Mouse (Mus musculus): ENCODE measurements around the gene Mef2a. TPM values are rescaled to one million over a fixed set of nuclear protein-coding genes. Genes with fewer than 3 reads are reported as not detected.

Mef2a gene
- total RNA-seq, 2 experiments from 2014 or later, result 146 to 147 TPM

DNA sequence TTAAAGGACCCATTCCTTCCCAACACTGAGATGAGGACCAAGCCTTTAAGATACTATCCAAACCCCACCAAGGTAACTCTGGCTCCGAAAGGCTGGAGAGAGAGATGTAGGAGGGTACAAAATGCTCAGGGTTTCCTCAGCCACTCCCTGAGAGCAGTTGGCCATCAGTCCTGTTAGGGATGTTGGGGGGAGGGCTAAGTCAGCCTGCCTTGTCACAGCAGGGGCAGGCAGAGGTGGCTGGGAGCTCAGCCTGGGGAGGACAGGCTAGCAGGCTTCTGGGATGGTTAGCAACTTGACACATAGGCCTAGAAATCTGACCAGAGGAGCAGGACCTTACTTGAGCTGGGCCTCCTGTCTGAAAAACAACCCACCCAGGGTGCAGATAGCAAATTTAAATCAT, 145.1 kb downstream of the Mef2a start:
- intact Hi-C loops (cut with DNase I), result no loop called here
- DNase-seq (ENCODE audit: extremely low spot score in 1 of 2, low spot score in 2 of 2), result no peak

DNA sequence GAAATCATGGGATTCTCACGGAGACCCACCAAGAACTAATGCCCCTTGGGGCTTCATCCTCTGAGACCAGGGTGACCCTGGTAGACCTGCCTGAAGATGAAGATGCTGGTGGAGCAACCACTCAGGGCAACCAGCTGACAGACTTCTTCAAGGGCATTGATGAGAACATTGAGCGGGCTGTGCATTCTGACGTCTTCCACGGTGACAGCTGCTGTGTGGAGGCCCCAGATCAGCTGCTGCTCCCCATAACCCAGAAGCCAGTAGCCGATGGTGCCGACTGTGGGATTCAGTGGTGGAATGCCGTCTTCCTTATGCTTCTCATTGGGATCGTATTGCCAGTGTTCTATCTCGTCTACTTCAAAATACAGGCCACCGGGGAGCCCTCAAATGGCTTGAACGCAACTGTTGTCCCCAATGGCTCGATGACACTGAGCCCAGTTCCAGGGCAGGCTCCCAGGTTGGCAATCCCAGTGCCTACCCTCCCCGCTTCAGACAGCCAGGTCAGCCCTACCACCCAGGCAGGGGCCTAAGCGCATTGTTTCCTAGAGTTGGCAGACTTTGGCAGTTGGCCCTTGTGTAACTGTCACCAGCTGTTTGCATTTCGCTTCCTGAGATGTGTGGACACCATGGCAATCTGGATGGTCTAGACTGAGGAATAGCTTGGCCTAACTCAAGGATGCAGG, 146.6 kb downstream of the Mef2a start:
- DNase-seq (ENCODE audit: extremely low spot score in 1 of 2, low spot score in 2 of 2), result no peak
- intact Hi-C loops (cut with DNase I), result no loop called here

DNA sequence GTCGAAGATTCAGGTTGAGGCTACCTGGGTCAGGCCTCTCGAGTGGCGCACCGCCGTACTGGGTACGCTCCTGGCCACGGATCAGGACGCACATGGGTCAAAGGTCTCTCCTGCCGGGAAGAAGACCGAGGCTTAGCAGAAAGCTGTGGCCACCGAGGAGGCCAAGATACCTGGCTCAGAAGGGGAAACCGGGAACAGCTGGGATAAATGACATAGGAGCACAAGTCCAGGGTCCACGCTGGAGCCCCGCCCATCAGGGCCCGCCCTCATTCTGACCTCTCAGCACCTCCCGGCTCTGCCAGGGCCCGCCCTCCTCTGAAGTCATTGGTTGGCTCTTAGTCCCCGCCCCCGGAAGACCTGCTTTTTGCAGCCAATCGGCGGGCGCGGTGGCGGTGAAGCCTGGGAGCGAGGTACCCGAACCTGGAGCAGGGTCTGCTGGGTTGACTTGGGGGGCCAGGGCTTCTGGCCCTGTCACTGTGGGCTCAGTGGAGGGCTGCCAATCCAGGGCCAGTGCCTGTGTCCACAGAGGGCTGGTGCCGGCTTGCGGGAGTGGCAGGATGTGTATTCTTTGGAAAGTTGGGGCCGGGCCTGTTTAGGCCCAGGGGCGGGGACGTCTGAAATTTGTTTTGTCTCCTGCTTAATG, 150.3 kb downstream of the Mef2a start, which contains the start of gene Lysmd4:
Lysmd4 (plus strand) TSS at position 325 of the 643 bp plus-strand sequence.
- intact Hi-C loops (cut with DNase I), result no loop called here
- peak; percentile 94 to 98 for DNase-seq (ENCODE audit: extremely low spot score in 1 of 2, low spot score in 2 of 2)

DNA sequence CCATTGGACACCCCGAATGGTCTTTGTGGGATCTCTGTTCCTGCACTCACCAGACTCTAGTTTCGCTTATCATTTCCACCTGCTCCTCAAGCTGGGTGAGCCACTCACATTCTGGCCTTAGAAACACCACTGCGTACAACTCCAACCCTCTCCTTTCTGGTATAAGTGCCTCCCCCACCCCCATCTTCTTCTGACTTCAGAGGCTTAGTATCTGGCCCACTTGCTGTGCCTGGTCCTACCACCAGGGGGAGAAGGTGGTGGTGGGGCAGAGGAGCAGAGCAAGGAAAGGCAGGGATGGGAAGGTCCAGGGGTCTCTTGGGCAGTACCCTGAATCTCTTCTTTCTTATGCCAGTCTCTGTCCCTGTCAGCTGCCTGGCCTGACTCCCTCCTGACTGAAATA, 155.6 kb downstream of the Mef2a start:
- intact Hi-C loops (cut with DNase I), result no loop called here
- peak in 1 of 2 experiments; percentile 75 for DNase-seq (ENCODE audit: extremely low spot score in 1 of 2, low spot score in 2 of 2)

DNA sequence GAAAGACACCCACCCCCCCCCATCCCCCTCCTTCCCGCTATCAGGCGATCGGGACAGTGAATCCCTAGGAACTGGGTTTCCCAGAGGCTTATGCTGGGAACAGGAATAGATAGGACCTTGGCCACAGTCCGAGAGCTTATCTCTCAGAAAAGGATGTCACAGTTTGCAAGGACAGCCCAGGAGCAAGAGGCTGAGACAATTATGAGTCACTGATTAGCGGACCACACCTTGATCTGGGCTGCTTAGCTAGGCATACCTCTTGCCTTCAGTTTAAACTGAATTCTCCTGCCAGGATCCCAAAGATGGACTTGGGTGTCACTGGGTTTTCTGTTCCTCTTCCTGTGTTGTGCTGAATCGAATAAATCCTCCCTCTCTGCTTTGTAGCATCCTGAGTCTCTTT, 156.3 kb downstream of the Mef2a start:
- intact Hi-C loops (cut with DNase I), result no loop called here

DNA sequence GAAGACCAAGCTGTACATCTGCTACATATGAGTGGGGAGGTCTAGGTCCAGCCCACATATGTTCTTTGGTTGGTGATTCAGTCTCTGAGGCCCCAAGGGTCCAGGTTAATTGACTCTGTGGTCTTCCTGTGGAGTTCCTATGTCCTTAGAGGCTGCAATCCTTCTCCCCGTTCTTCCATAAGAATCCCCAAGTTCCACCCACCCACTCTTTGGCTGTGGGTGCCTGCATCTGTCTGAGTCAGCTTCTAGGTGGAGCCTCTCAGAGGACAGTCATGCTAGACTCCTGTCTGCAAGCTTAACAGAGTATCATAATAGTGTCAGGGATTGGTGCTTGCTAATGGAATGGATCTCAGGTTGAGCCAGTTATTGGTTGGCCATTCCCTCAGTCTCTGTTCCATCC, 159.1 kb downstream of the Mef2a start:
- DNase-seq (ENCODE audit: extremely low spot score in 1 of 2, low spot score in 2 of 2), result no peak
- intact Hi-C loops (cut with DNase I), result no loop called here

More for the DNA sequence above, 156.3 kb downstream of the Mef2a start:
- DNase-seq (ENCODE audit: extremely low spot score in 1 of 2, low spot score in 2 of 2), result no peak

DNA sequence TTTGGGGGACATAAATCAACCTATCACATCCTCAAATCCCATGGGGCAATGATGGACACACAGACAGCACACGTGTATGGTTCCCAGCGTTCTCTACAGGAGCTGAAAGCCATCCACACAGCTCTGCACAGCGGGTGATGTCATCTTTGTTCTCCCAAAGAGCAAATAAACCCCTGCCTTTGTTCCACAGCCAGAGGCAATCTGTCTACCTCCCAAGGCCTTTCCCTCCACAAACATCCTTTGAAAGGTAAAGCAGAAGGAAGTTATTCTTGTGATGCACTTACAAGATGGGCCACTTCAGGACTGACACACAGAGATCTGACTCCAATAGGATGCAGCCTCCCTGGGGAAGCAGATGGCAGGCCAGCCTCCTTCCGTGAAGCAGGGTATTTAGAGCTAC, 160.7 kb downstream of the Mef2a start:
- intact Hi-C loops (cut with DNase I), result no loop called here
- DNase-seq (ENCODE audit: extremely low spot score in 1 of 2, low spot score in 2 of 2), result no peak

DNA sequence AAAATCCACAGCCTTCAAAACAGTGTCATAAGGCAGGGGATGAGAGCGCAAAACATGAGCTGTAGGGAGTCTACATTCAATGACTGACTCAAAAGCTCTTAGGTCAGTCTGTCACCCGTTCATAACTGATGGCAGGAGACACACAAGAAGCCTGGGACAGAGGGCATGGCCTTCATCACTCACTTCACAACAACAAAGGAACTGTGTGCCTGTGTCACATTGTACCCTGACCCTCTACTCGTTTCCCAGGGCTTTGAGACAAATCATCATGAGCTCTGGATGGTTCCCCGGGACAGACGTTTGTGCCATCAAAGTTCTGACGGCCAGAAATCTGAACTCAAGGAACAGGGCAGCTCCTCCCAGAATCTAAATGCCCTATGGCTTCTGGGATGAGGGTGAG, 161.3 kb downstream of the Mef2a start:
- intact Hi-C loops (cut with DNase I), result no loop called here
- DNase-seq (ENCODE audit: extremely low spot score in 1 of 2, low spot score in 2 of 2), result no peak

DNA sequence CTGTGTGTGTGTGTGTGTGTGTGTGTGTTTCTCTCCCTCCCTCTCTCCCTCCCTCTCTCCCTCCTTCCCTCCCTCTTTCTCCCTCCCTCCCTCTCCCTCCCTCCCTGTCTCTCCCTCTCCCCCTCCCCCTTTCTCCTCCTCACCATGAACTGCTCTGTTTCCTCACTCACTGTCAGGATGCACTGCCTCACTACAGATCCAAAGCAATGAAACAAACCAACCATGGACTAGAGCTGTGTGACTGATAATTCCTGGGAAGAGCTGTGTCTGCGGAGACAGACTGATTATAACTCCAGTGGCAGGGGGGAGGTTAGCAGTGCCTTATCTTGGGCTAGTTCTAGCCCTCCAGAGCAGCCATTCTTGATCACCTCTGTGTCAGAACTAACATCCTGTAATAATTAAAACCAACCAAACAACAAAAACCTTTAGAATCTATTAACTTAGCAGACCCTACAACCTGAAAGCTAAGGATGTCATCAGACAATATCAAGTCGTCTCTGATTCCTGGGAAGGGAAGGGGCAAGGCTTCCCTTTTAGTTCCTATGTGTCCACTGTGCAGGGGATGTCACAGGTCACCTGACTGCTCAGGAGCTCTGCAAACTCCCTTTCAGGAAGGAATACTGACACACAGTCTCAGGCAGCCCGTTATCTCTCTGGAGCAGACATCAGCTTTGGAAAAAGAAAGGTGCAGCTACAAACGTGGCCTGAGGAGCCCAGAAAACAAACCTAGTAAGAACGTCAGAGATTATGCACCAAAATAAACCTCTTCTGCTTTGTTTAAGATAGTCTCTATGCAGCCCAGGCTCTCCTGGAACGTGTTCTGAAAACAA, 162.4 kb downstream of the Mef2a start:
- intact Hi-C loops (cut with DNase I), result no loop called here
- no peak for DNase-seq (ENCODE audit: extremely low spot score in 1 of 2, low spot score in 2 of 2)

DNA sequence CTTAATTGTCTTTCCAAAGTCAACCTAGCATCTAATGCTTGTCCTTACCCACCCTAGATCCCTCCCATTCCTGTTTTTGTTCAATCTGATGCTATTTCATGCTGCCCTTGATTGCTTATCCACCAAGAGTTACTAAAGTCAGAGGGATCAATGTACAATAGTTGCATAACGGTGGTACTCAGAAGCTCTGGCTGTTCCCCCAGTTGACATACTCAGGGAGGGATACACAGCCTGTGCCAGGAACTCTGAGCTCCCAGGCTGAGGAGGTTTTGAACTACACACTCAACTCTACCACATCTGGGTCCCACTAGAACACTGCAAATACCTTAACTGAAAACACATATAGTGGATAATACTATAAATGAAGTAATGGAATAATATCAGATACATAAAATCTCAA, 164.3 kb downstream of the Mef2a start:
- no peak for DNase-seq (ENCODE audit: extremely low spot score in 1 of 2, low spot score in 2 of 2)
- intact Hi-C loops (cut with DNase I), result no loop called here

DNA sequence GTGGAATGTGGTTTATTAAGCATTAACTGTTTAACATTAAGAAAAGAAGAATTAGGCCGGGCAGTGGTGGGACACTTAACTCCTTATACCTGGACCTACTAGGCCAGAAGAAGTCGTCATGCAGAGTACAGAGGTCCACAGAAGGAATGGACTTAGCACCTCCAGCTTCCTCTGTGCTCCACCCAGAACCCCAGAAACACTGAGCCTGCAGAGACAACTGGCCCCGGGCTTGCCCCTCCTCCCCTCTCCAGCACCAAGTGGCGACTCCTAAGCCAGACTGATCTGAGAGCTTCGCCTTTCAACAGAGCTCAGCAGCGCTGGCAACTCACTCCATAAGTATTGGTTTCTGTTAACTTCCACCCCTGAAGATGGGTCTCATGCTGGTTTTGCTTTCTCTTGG, 165.0 kb downstream of the Mef2a start:
- intact Hi-C loops (cut with DNase I), result no loop called here
- no peak for DNase-seq (ENCODE audit: extremely low spot score in 1 of 2, low spot score in 2 of 2)

DNA sequence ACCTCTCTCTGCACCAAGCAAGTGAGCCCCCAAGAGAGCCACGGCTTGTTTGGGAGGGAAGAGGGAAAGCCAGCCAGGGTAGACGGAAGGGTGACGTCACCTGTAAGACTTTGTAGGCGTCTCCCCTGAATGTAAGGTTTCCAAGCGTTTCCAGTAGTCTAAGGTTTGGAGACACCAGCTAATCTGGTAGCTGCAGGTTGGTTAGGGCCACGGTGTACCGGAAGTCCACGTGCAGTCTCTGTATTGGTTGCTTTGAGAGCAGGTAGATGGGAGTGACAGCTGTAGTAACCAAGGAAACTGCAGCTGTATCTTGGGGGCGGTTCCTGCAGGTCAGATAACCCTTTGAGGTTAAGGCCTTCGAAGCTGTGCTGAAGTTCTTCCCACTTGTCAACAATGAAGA, 166.2 kb downstream of the Mef2a start:
- DNase-seq (ENCODE audit: extremely low spot score in 1 of 2, low spot score in 2 of 2), result no peak
- intact Hi-C loops (cut with DNase I), result no loop called here

DNA sequence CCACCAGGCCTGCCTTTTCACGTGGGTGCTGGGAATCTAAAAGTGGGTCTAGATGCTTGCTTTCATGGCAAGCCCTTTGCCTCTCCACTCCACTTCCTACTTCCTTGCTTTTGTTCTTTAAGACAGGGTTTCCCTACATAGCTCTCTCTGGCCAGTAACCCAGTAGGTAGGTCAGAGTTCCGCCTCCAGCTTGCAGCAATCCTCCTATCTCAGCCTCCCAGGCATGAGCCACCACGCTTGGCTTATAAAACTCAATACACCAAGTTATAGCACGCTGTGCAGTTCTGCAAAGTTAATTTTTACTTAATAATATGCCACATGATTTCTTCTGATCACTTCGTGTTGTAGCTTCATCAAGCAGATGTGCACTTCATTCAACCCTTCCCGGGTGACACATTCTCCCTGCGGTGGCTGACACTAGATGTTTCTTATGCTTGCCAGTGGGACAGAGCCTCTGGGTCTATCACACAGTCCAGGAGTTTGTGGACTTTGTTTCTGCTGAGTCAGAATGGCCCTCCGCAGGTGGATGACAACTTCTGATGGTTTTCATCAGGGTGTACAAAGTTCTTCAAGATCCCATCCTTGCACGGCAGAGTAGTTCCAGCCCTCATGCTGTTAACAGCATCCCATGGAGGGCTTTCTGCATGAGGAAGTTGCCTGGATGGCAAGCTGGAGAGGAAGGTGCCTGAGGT, 166.8 kb downstream of the Mef2a start:
- DNase-seq (ENCODE audit: extremely low spot score in 1 of 2, low spot score in 2 of 2), result no peak
- intact Hi-C loops (cut with DNase I), result no loop called here

DNA sequence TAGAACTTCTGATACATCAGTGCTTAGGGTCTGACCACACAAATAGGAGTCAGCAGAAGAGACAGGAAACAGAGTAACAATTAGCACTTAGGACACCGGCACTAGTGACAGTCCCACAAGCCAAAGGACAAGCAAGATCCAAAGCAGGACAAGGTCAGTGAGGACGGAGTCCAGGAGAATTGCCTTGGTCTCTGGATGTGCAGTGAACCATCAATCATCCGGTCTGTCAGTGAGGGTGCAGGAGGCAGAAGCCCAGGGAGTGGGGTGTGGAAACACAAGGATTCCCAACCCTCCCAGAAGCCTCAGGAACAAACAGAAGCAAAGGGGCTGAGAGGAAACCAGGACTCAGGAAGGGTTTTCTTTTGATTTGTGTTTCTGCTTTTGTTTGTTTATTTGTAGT, 169.0 kb downstream of the Mef2a start:
- intact Hi-C loops (cut with DNase I), result no loop called here
- no peak for DNase-seq (ENCODE audit: extremely low spot score in 1 of 2, low spot score in 2 of 2)

DNA sequence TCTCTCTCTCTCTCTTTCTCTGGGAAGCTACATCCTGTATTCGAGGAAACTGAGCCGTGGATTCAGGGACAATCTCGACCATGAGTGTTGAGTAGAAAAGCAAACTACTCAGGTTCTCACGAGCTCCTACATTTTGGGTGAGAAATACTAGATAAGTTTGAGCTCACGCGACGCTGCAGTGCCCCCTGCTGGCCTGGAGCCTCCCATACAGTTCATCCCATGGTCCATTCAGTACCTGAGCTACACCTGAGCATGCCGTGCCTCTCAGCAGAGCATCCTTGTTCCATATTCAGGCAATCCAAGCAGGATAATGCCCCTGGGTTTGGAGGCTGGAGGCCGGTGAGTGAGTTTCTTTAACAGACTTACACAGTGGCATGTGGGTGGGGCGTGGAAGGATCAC, 173.2 kb downstream of the Mef2a start:
- peak in 1 of 2 experiments; percentile 67 for DNase-seq (ENCODE audit: extremely low spot score in 1 of 2, low spot score in 2 of 2)
- intact Hi-C loops (cut with DNase I), result loop anchor here (5.0 kb wide), 1 partner anchor 357 kb away; no protein-coding TSS in a partner anchor

DNA sequence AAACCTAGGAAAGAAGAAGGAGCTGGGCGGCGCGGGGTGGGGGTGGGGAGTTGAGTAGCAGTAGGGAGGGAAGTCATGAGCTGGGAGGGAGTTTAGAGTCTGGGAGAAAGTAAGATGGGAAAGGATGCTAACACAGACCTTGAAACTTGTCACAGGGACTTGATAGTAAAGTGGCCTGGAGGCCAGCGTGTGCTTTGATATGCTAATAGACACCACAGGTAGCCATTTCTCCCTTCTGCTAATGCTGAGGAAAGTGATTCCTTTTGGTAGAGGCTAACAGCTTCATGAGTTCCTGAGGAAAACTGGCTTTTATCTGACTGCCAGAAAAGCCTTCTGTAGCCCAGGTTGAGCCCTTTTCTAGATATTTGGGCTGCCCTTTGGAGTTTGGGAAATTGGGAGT, 188.9 kb downstream of the Mef2a start:
- DNase-seq (ENCODE audit: extremely low spot score in 1 of 2, low spot score in 2 of 2), result no peak
- intact Hi-C loops (cut with DNase I), result no loop called here
